Mouse (Mus musculus): ENCODE measurements around the gene Ppp1r3f.

DNA sequence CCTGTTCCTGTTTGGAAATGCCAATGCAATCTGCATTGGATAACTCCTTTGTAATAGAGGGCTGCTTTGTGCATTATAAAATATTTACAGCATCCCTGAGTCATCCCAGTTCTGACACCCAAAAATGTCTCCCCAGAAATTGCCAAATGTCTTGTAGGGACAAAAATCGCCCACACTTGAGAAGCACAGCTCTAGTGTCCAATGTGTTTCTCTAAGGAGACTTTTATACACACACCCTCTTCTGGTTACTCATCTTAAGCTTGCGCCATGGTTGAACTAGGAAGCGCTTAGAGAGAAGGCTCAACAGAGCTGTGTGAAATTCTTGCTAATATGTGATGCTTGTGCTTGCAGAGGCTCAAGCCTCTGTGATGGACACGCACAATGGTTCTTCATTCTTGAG, 20.6 kb downstream of the Ppp1r3f start:
- TF ChIP-seq USF1 (IDR thresholded peaks at IDR 0.05; ENCODE audit: low read depth) (no peak), MAX (IDR thresholded peaks at IDR 0.05) (no peak), CTCF (IDR thresholded peaks at IDR 0.05; ENCODE audit: control insufficient read depth, insufficient read depth, insufficient read length) (no peak), CEBPB (IDR thresholded peaks at IDR 0.05; ENCODE audit: low read depth) (no peak), FOSL1 (IDR thresholded peaks at IDR 0.05; ENCODE audit: insufficient read depth, low read length, poor library complexity, severe bottlenecking) (no peak)

Measured in C2C12 (cell line).